Mouse (Mus musculus) v-Abl transformed pro-B cells (cell line): Measurements from ENCODE around the gene Uqcr11.

Experiments used
- in situ Hi-C, 2 experiments: fragments of 400-800 bp; cut with MboI; formaldehyde crosslinking; loops; one replicate each; pipeline ENCODE4 v1.15.1; 2025; ENCODE audit not compliant: unreplicated experiment in 2 of 2

Gene Uqcr11

GRCm38 (mm10) chr10:80406684-80407501, at the start of gene Uqcr11:
Gene Uqcr11 (minus strand): TSS chr10:80406830.
- in situ Hi-C loops, result no loop called here

GRCm38 (mm10) chr10:80455697-80456096, 49.1 kb upstream of the Uqcr11 start:
- in situ Hi-C loops, result no loop called here

DNA sequence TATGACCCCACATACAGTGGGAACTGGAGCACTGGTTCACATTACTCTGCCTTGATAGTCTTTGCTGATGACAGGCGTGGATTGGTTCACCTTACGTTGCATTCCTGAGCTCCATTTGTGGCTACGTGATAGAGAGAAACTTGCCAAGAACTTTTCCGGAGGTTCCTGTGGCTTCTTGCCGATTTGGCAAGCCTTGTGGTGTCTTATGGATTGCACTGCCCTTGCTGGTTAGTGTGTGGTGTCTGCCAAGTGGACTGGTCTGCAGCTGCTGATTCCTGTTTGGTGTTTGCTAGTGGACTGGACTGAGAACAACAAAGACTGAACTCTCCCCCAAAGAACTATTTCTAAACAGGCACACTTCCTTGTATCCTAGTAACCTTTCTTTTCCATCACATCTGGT, 48.2 kb upstream of the Uqcr11 start:
- in situ Hi-C loops, result no loop called here

GRCm38 (mm10) chr10:80453601-80454000, 47.0 kb upstream of the Uqcr11 start:
- in situ Hi-C loops, result no loop called here

DNA sequence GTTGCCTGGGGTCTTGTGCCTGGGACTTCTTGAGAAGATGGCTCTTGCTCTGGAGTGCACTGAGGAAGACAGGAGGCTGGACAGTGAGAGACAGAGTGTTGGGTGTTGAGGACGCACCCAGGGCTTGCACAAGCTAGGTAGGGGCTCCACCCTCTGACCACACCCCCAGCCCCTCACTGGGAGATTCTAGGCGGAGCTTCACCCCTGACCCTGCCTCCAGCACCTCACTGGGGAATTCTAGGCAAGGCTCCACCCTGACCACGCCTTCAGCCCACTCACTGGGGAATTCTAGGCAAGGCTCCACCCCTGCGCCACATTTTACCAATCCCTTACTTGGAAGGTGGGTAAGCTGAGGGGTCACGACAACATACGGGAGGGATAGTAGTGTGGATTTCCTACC, 44.0 kb upstream of the Uqcr11 start:
- in situ Hi-C loops, result no loop called here

GRCm38 (mm10) chr10:80445898-80446601, 39.4 kb upstream of the Uqcr11 start:
- in situ Hi-C loops, result loop anchor here (5.0 to 25.0 kb wide), 5 partner anchors 61 to 241 kb away; partner anchors contain the start of gene Mknk2 (in 1 of the 2)

DNA sequence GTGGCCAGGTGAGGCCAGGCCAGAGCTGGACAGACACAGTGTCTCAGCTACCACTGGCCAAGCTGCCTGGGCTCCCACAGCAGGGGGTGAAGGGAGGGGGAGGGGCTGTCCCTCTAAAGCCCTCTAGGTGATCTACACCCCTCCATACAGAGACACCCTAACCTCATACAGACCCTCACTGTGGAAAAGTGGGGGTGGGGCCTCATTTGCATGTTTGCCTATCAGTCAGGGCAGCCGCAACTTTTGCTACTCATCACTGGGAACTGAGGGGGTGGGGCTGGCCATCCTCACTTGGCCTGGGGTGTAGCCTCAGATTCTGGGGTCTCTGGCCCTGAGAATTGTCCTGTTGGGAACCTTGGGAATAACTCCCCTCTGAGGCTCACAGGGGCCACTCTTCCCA, 38.4 kb upstream of the Uqcr11 start:
- in situ Hi-C loops, result loop anchor here (5.0 to 25.0 kb wide), 5 partner anchors 62 to 242 kb away; partner anchors contain the start of gene Mknk2 (in 1 of the 2)

DNA sequence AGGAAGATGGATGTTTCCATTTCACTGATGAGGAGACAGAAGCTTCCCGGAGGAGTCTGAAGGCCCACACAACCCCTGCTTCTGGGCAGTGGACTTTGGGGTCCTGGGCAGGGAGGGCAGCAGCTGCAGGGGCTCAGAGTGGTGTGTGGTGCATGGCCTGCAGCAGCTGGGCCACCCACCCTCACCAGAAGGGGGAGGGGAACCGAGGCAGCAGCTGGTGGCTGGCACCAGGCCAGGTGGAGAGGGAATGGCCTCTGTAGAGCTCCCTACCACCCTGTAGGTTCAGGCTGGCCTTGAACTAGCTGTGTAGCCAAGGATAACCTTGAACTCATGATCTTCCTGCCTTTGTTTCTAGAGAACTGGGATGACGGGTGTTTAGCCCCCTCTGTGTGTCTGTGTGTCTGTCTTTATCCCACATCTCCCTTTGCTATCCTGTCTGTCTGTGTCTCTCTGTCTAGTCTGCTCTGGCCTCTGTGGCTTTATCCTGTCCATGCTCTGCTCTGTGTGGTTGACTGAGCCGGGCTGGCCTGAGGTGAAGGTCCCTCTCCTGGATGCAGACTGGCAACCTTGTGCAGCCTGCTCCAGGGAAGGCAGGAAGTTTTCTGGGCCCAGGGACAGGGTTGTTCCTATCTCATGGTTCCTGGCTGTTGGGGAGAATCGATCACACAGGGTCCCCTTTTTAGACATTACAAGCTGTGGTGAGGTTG, 37.9 kb upstream of the Uqcr11 start:
- in situ Hi-C loops, result loop anchor here (5.0 to 25.0 kb wide), 5 partner anchors 63 to 243 kb away; partner anchors contain the start of gene Mknk2 (in 1 of the 2)

- in situ Hi-C loops, result loop anchor here in 1 of 2 experiments (25.0 kb wide), 1 partner anchor 244 kb away; the partner anchor contains the start of gene Mknk2
Observed at GRCm38 (mm10) chr10:80443575-80444278, 37.1 kb upstream of the Uqcr11 start.

- in situ Hi-C loops, result loop anchor here in 1 of 2 experiments (25.0 kb wide), 1 partner anchor 244 kb away; the partner anchor contains the start of gene Mknk2
Observed at GRCm38 (mm10) chr10:80442989-80443388, 36.4 kb upstream of the Uqcr11 start.

GRCm38 (mm10) chr10:80441598-80441997, 35.0 kb upstream of the Uqcr11 start:
- in situ Hi-C loops, result loop anchor here in 1 of 2 experiments (25.0 kb wide), 1 partner anchor 246 kb away; the partner anchor contains the start of gene Mknk2

GRCm38 (mm10) chr10:80440031-80440430, 33.4 kb upstream of the Uqcr11 start:
- in situ Hi-C loops, result loop anchor here in 1 of 2 experiments (25.0 kb wide), 1 partner anchor 247 kb away; the partner anchor contains the start of gene Mknk2

GRCm38 (mm10) chr10:80437973-80438372, 31.3 kb upstream of the Uqcr11 start:
- in situ Hi-C loops, result loop anchor here (10.0 to 25.0 kb wide), 2 partner anchors 247 to 249 kb away; partner anchors contain the start of gene Mknk2 (in 1 of the 2)

GRCm38 (mm10) chr10:80436276-80436675, 29.6 kb upstream of the Uqcr11 start:
- in situ Hi-C loops, result loop anchor here (10.0 to 25.0 kb wide), 2 partner anchors 249 to 251 kb away; partner anchors contain the start of gene Mknk2 (in 1 of the 2)

- in situ Hi-C loops, result loop anchor here (10.0 to 25.0 kb wide), 2 partner anchors 249 to 252 kb away; partner anchors contain the start of gene Mknk2 (in 1 of the 2)
Observed at GRCm38 (mm10) chr10:80435764-80436163, 29.1 kb upstream of the Uqcr11 start.

- in situ Hi-C loops, result loop anchor here (5.0 to 25.0 kb wide), 3 partner anchors 38 to 252 kb away; partner anchors contain the start of genes Mbd3 (in 1 of the 2) and Mknk2 (in 1 of the 2)
Observed at GRCm38 (mm10) chr10:80434823-80435222, 28.2 kb upstream of the Uqcr11 start.

- in situ Hi-C loops, result loop anchor here (5.0 to 25.0 kb wide), 3 partner anchors 37 to 253 kb away; partner anchors contain the start of genes Mbd3 (in 1 of the 2) and Mknk2 (in 1 of the 2)
Observed at GRCm38 (mm10) chr10:80434233-80434592, 27.6 kb upstream of the Uqcr11 start.

- in situ Hi-C loops, result loop anchor here (5.0 to 25.0 kb wide), 3 partner anchors 36 to 254 kb away; partner anchors contain the start of genes Mbd3 (in 1 of the 2) and Mknk2 (in 1 of the 2)
Observed at GRCm38 (mm10) chr10:80433513-80434232, 27.0 kb upstream of the Uqcr11 start, which contains the start of gene Tcf3. Gene Tcf3 (minus strand): TSS chr10:80433647.
